Mouse (Mus musculus) G1E (cell line): ENCODE measurements around the gene Itga9.

ENCODE experiments used
- CTCF ChIP-seq: IDR thresholded peaks from 2 replicates; pipeline ENCODE4 v1.5.1; 2012; ENCODE audit warnings: low read depth, low read length, inconsistent platforms, mixed read lengths
- GATA2 ChIP-seq: IDR thresholded peaks from 2 replicates; pipeline ENCODE4 v1.6.1; 2012; ENCODE audit warnings: low read depth, low read length, inconsistent platforms, borderline replicate concordance

- TF ChIP-seq GATA2 (no peak), CTCF (no peak)
Observed at GRCm38 (mm10) chr9:118788869-118789281, 182.4 kb downstream of the Itga9 start.
